Mouse (Mus musculus): ENCODE measurements at regions not wholly inside any gene's neighbourhood (a gene's known extent, or its start where the extent isn't known, plus 50 kb on each side); places are given as distances from the start of the nearest gene placed in this dataset.

DNA sequence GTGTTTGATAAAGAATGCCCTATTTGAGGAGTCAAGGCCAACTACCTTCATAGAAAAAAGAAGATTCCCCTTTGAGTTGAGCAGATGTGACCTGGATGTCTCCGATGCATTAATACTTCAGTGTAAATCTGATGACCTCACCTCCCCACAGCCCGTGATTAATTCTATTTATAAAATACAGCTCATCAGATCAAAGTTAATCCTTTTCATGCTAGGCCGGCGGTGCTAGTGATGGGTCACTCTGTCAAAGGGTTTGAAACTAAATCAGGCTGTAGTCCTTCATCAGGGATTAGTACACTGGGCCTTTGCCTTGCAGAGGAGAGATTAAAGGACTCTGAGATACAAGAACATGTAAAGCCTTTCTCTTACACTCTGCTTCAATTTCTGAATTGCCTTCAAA, 556.3 kb downstream of the Rps29 start:
- TF ChIP-seq CTCF (IDR thresholded peaks at IDR 0.05) (no peak), EP300 (IDR thresholded peaks at IDR 0.05) (no peak)
